Mouse (Mus musculus) hindbrain, embryonic 10.5 days (tissue): Measurements from ENCODE around the gene Pink1. TPM values are rescaled to one million over a fixed set of nuclear protein-coding genes. Genes with fewer than 3 reads are reported as not detected.

Experiments
- DNase-seq: peaks from one replicate; pipeline ENCODE4 v3.0.0-alpha.2; 2017; ENCODE audit warnings: low spot score
- H3K27ac ChIP-seq: fragments of 300-500 bp; sonication (generic); 2 replicates; pipeline ENCODE4 v1.5.1; 2016; ENCODE audit warnings: mild to moderate bottlenecking, moderate library complexity
- H3K27me3 ChIP-seq: fragments of 300-500 bp; sonication (generic); 2 replicates; pipeline ENCODE4 v1.6.1; 2016; ENCODE audit warnings: mild to moderate bottlenecking; ENCODE audit not compliant: poor library complexity, insufficient read depth, severe bottlenecking
- H3K36me3 ChIP-seq: fragments of 300-500 bp; sonication (generic); 2 replicates; pipeline ENCODE4 v1.6.1; 2016; ENCODE audit warnings: mild to moderate bottlenecking, moderate library complexity
- H3K4me1 ChIP-seq: fragments of 300-500 bp; sonication (generic); replicated peaks from 2 replicates; pipeline ENCODE4 v1.6.1; 2016; ENCODE audit warnings: mild to moderate bottlenecking
- H3K4me3 ChIP-seq: fragments of 300-500 bp; sonication (generic); 2 replicates; pipeline ENCODE4 v1.5.1; 2016; ENCODE audit warnings: mild to moderate bottlenecking, moderate library complexity
- H3K9me3 ChIP-seq: fragments of 300-500 bp; sonication (generic); 2 replicates; pipeline ENCODE4 v1.6.1; 2016; ENCODE audit warnings: mild to moderate bottlenecking, moderate library complexity
- WGBS: fragments of 180-500 bp; shearing (Covaris S2); methylation state at CpG from one replicate; pipeline ENCODE4 v1.1.7; 2016; 5-methylcytosine and 5-hydroxymethylcytosine counted together
- polyA plus RNA-seq: library from polyadenylated mRNA; unstranded; fragments of >200 nt; fragmentation: Nextera tagmentation; extraction: Ambion mirVana; gene quantifications from 2 replicates; pipeline ENCODE4 v1.2.1, GENCODE M21; 2016

Gene Pink1
- polyA plus RNA-seq, 1 experiment from 2014 or later, result 52.2 TPM

DNA sequence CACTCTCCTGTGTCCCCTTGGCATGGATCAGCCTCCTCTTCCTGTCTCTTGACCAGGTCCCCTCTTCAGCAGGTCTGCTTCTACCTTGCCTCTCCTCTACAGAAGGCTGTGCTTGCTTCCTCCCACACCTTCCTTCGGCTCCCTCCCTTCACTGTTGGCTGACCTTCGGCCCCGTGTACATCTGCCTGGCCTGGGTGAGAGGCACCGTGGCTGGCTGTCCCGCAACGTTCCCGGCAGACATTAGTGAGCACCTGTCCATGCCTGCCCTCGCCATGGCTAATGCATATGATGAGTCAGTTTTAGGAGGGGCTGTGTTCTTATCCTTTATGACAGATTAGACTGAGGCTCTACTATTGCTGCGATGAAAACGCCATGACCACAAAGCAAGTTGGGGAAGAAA lies 58.2 kb downstream of the Pink1 start:
- Histone ChIP-seq H3K36me3 (no peaks in the 10 kb centered on the region), H3K9me3 (no peaks in the 10 kb centered on the region), H3K4me1 (peaks cover 5% of the 10 kb centered on the region), H3K27ac (no peak overlapping the region), H3K4me3 (no peak overlapping the region), H3K27me3 (peaks cover 25% of the 10 kb centered on the region)
- WGBS, result 90% methylated on average over 10 of the region's 10 CpGs
- no peak for DNase-seq

Other genes starting within 250 kb of the Pink1 start
- 146 and 148 TPM in 2 replicates for gene Hp1bp3, start 110.0 kb downstream of the Pink1 start, polyA plus RNA-seq
- gene Sh2d5, start 75.9 kb downstream of the Pink1 start, polyA plus RNA-seq, result 1.3 and 2.4 TPM in 2 replicates
- gene Kif17, start 75.9 kb downstream of the Pink1 start, polyA plus RNA-seq, result 0.63 and 0.75 TPM in 2 replicates
- 274 and 292 TPM in 2 replicates for gene Ddost, start 21.6 kb downstream of the Pink1 start, polyA plus RNA-seq
- 2.2 and 4.1 TPM in 2 replicates for gene Cda, start 41.7 kb upstream of the Pink1 start, polyA plus RNA-seq
- not detected in 2 replicates for gene Fam43b, start 70.2 kb upstream of the Pink1 start, polyA plus RNA-seq
- 20.2 and 22.6 TPM in 2 replicates for gene Mul1, start 108.4 kb upstream of the Pink1 start, polyA plus RNA-seq
- 2.9 and 5.1 TPM in 2 replicates for gene Camk2n1, start 128.0 kb upstream of the Pink1 start, polyA plus RNA-seq